Mouse (Mus musculus) MEL (cell line): Measurements from ENCODE around the gene Gm42417.

Experiments
- CHD2 ChIP-seq: IDR thresholded peaks from 2 replicates; pipeline ENCODE4 v1.6.1; 2011; ENCODE audit warnings: low read length, improper control_type of control experiment
- CTCF ChIP-seq, 3 experiments: IDR thresholded peaks in 2 of 3; conservative IDR thresholded peaks in 1 of 3; 2 replicates each; pipeline ENCODE4 v1.5.1; 2011 to 2012; ENCODE audit warnings: low read length in 3 of 3, low read depth in 2 of 3, mild to moderate bottlenecking in 2 of 3, improper control_type of control experiment in 1 of 3, inconsistent platforms in 1 of 3, mixed read lengths in 1 of 3, moderate library complexity in 1 of 3; ENCODE audit not compliant: control insufficient read depth in 1 of 3, insufficient read depth in 1 of 3, poor library complexity in 1 of 3, severe bottlenecking in 1 of 3
- EP300 ChIP-seq, 2 experiments: IDR thresholded peaks; 2 replicates each; pipeline ENCODE4 v1.6.1; 2011; ENCODE audit warnings: improper control_type of control experiment in 2 of 2, low read length in 2 of 2, low read depth in 1 of 2, mild to moderate bottlenecking in 1 of 2
- GATA1 ChIP-seq: IDR thresholded peaks from 2 replicates; pipeline ENCODE4 v1.6.1; 2011; ENCODE audit warnings: low read depth, low read length, improper control_type of control experiment
- KAT2A ChIP-seq: conservative IDR thresholded peaks from 2 replicates; pipeline ENCODE4 v1.6.1; 2012; ENCODE audit warnings: low read depth, low read length, improper control_type of control experiment, inconsistent platforms
- TAL1 ChIP-seq: IDR thresholded peaks from 2 replicates; pipeline ENCODE4 v1.6.1; 2012; ENCODE audit warnings: mild to moderate bottlenecking, inconsistent platforms, low read length, moderate library complexity, mixed read lengths

GRCm38 (mm10) chr1:36570320-36570719 is 31.1 kb upstream of the Gm42417 start:
- TF ChIP-seq CTCF (IDR thresholded peaks at IDR 0.05 in 2 of 3, conservative IDR thresholded peaks at IDR 0.05 in 1 of 3; ENCODE audit: control insufficient read depth in 1 of 3, insufficient read depth in 1 of 3, low read depth in 2 of 3, low read length in 3 of 3, poor library complexity in 1 of 3, severe bottlenecking in 1 of 3): no peak
- TF ChIP-seq EP300 (IDR thresholded peaks at IDR 0.05; ENCODE audit: low read depth in 1 of 2, low read length in 2 of 2): no peak
- TF ChIP-seq TAL1: no peak
- no peak for TF ChIP-seq KAT2A
- TF ChIP-seq CHD2: no peak
- TF ChIP-seq GATA1: no peak
